Mouse (Mus musculus): ENCODE data around the gene Tenm4. TPM values are rescaled to one million over a fixed set of nuclear protein-coding genes. Genes with fewer than 3 reads are reported as not detected.

Gene Tenm4
- polyA plus RNA-seq, 1 experiment from 2014 or later = 31.3 TPM

DNA sequence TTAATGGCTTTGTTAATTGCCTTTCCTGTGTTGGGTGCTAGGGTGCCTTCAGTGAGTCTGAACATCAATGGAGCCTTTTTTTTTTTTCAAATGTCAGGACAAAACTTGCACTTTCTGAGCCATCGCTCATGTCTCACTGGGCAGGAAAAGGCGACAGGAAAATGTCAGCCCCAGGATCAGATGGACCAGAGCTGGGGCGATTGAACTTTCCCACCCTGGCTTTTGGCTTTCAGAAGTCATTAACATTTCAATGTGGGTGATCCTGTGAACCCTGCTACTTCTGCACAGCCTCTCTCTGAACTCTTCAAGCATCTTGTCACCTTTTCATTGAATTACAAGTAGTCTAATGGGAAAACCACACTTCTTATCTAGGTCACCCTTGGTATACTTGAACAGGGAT is 551.8 kb downstream of the Tenm4 start:
- H3K27ac ChIP-seq (replicated peaks; ENCODE audit: low read depth, low read length) = no peak overlapping the region
- H3K36me3 ChIP-seq (ENCODE audit: control insufficient read depth, insufficient read depth, low read length) = no peaks in the 10 kb centered on the region
- DNase-seq (ENCODE audit: low spot score) (no peak), ATAC-seq (ENCODE audit: low read depth) (no peak)
- H3K4me3 ChIP-seq (ENCODE audit: low read depth, low read length) = no peak overlapping the region
- no peaks in the 10 kb centered on the region for H3K9me3 ChIP-seq (ENCODE audit: control insufficient read depth, low read length)
- no peak overlapping the region for H3K9ac ChIP-seq (ENCODE audit: low read depth, low read length)
- H3K4me2 ChIP-seq (ENCODE audit: low read depth, low read length) = no peak overlapping the region
- H3K27me3 ChIP-seq (replicated peaks; ENCODE audit: control insufficient read depth, insufficient read depth, low read length) = no peaks in the 10 kb centered on the region
- 0 out of 2 replicates have a peak, but pooled peaks cover 4% of the 10 kb centered on the region for H3K4me1 ChIP-seq (ENCODE audit: control insufficient read depth, insufficient read depth, low read length)
- WGBS = 52% methylated on average over 3 of the region's 3 CpGs

DNA sequence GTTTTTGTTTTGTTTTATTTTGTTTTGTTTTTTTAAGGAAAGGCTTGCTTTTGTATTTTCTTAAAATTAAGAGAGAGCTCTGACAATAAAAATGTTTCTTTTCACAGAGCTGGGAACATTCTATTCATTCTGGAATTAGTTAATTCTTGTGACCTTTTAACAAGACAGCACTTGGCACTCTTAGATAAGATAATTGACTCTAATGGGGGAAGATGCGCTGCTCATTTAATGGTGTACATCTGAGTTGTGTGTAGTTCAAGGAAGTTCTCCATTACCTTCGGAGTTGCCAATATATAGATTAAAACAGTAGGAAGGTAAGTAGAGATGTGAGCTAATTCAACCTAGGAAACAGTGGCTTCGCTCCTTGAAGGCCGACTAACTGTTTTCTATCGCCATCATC is 554.6 kb downstream of the Tenm4 start:
- no peak overlapping the region for H3K9ac ChIP-seq (ENCODE audit: low read depth, low read length)
- no peaks in the 10 kb centered on the region for H3K4me1 ChIP-seq (ENCODE audit: control insufficient read depth, insufficient read depth, low read length)
- WGBS = 94% methylated on average over 5 of the region's 5 CpGs
- H3K27me3 ChIP-seq (replicated peaks; ENCODE audit: control insufficient read depth, insufficient read depth, low read length) = no peaks in the 10 kb centered on the region
- H3K9me3 ChIP-seq (ENCODE audit: control insufficient read depth, low read length) = no peaks in the 10 kb centered on the region
- no peak overlapping the region for H3K4me3 ChIP-seq (ENCODE audit: low read depth, low read length)
- peaks cover 6% of the 10 kb centered on the region; the same call in 1 of the 2 replicates for H3K36me3 ChIP-seq (ENCODE audit: control insufficient read depth, insufficient read depth, low read length)
- DNase-seq (ENCODE audit: low spot score) = no peak
- no peak for ATAC-seq (ENCODE audit: low read depth)
- no peak overlapping the region for H3K27ac ChIP-seq (replicated peaks; ENCODE audit: low read depth, low read length)
- no peak overlapping the region for H3K4me2 ChIP-seq (ENCODE audit: low read depth, low read length)

DNA sequence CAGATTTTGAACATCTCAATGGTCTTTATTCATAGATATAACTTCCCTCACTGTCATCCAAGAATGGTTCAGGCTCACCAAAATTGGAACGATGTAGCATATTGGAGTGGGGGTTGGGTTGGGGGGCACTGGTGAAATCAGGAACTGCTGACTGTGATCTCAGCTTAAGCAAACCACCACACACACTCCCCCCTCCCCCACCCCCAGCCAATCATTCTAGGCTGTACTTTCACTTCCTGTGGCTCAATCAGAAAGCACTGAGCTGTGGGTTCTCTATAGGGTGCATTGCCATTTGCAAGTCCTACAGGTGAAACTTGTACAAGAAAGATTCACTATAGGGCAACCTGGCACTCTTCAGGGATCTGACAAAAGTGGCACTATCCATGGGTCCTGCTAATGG is 559.3 kb downstream of the Tenm4 start:
- H3K4me1 ChIP-seq (ENCODE audit: control insufficient read depth, insufficient read depth, low read length) = peaks cover 15% of the 10 kb centered on the region

DNA sequence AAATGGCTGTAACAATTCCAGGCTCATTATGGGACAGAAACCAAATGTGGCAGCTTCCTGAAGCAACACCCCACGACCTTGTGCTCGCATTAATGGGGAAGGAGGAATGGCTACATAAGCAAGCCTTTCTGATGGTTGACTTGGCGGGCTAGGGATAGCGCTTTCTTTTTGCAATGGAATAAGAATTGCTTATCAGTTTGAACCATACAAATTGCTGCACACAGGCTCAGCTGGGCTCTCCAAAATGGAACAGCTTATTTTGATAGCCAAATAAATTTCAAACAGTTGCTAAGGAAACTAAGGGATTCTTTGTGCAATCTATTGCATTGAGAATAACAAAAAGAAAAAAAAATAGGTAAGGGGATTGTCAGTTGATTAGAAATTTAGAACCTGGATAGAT is 560.9 kb downstream of the Tenm4 start:
- no peak for ATAC-seq (ENCODE audit: low read depth)
- no peak overlapping the region for H3K27ac ChIP-seq (replicated peaks; ENCODE audit: low read depth, low read length)
- H3K4me3 ChIP-seq (ENCODE audit: low read depth, low read length) = no peak overlapping the region
- 87% methylated on average over 4 of the region's 4 CpGs for WGBS
- no peak overlapping the region for H3K4me2 ChIP-seq (ENCODE audit: low read depth, low read length)
- no peak overlapping the region for H3K9ac ChIP-seq (ENCODE audit: low read depth, low read length)
- no peaks in the 10 kb centered on the region for H3K9me3 ChIP-seq (ENCODE audit: control insufficient read depth, low read length)
- peaks cover 15% of the 10 kb centered on the region for H3K4me1 ChIP-seq (ENCODE audit: control insufficient read depth, insufficient read depth, low read length)
- H3K27me3 ChIP-seq (replicated peaks; ENCODE audit: control insufficient read depth, insufficient read depth, low read length) = no peaks in the 10 kb centered on the region
- DNase-seq (ENCODE audit: low spot score) = no peak
- peaks cover 7% of the 10 kb centered on the region; the same call in 1 of the 2 replicates for H3K36me3 ChIP-seq (ENCODE audit: control insufficient read depth, insufficient read depth, low read length)

More for the DNA sequence above, 559.3 kb downstream of the Tenm4 start:
- H3K4me3 ChIP-seq (ENCODE audit: low read depth, low read length) = no peak overlapping the region
- DNase-seq (ENCODE audit: low spot score) = no peak
- no peaks in the 10 kb centered on the region for H3K27me3 ChIP-seq (replicated peaks; ENCODE audit: control insufficient read depth, insufficient read depth, low read length)
- H3K9ac ChIP-seq (ENCODE audit: low read depth, low read length) = no peak overlapping the region
- peaks cover 6% of the 10 kb centered on the region; the same call in 1 of the 2 replicates for H3K36me3 ChIP-seq (ENCODE audit: control insufficient read depth, insufficient read depth, low read length)
- H3K27ac ChIP-seq (replicated peaks; ENCODE audit: low read depth, low read length) = no peak overlapping the region
- no peak overlapping the region for H3K4me2 ChIP-seq (ENCODE audit: low read depth, low read length)
- 70% methylated on average over 1 of the region's 1 CpGs for WGBS
- no peaks in the 10 kb centered on the region for H3K9me3 ChIP-seq (ENCODE audit: control insufficient read depth, low read length)
- ATAC-seq (ENCODE audit: low read depth) = no peak

DNA sequence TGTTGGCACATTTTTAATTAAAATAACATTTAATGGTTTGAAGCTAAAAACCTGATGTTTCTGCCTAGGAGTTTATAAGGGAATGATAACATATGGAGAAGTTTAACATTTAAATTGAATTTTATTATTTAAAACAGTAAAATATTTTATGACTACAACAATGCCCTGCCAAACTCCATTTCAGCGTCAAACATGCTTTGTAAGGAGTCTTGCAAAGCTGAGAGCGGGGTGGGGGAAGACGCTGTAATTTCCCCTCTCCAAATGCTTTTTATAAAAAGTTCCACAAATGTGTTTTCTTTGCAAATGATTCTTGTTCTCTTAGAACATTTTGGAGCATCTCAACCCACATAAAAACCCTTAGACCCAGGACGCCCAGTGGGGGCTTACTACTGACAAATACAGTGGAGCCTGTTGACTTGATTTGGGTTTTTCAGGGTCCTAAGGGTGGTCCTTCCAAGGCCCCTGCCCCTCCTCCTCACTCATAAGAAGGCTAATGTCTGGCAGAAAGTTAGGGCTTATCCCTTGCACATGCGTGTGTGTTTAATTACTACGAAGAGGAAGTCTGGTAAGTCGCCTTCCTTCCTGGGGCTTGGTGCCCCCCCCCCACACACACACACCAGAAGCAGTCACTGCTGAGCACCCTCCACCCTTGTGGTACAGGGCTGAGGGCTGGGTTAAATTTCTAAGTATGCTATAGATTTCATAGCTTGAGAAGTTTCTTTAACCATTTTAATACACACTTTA is 563.4 kb downstream of the Tenm4 start:
- Histone ChIP-seq H3K9ac (ENCODE audit: low read depth, low read length) (no peak overlapping the region), H3K27me3 (replicated peaks; ENCODE audit: control insufficient read depth, insufficient read depth, low read length) (no peaks in the 10 kb centered on the region), H3K9me3 (ENCODE audit: control insufficient read depth, low read length) (no peaks in the 10 kb centered on the region), H3K36me3 (ENCODE audit: control insufficient read depth, insufficient read depth, low read length) (peaks cover 13% of the 10 kb centered on the region), H3K27ac (replicated peaks; ENCODE audit: low read depth, low read length) (peak overlapping the region; percentile 35), H3K4me1 (ENCODE audit: control insufficient read depth, insufficient read depth, low read length) (peaks cover 15% of the 10 kb centered on the region), H3K4me3 (ENCODE audit: low read depth, low read length) (no peak overlapping the region), H3K4me2 (ENCODE audit: low read depth, low read length) (no peak overlapping the region)
- ATAC-seq (ENCODE audit: low read depth) = peak; percentile 41; the same call in 1 of the 2 replicates
- DNase-seq (ENCODE audit: low spot score) = peak; percentile 77
- 35% methylated on average over 7 of the region's 7 CpGs for WGBS

DNA sequence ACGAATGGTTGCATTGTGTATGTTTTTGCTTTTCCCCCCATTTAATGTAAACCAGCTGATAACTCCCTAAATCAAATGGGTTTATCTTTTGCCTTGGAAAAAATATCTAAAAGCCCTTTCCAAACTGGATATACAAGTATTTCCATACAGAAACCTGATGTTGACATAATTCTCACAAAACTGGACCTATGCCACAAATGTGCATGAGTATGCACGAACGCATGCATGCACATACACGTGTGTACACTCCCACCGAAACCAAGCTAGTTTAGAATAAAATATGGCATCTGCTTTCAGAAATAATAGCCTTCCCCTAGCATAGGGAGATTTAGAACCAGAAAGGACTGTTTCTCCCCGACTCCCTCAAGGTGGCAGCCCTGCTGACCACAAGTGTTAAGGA is 569.6 kb downstream of the Tenm4 start:
- no peak overlapping the region for H3K4me2 ChIP-seq (ENCODE audit: low read depth, low read length)
- no peaks in the 10 kb centered on the region for H3K9me3 ChIP-seq (ENCODE audit: control insufficient read depth, low read length)
- H3K27me3 ChIP-seq (replicated peaks; ENCODE audit: control insufficient read depth, insufficient read depth, low read length) = no peaks in the 10 kb centered on the region
- 38% methylated on average over 6 of the region's 6 CpGs for WGBS
- H3K27ac ChIP-seq (replicated peaks; ENCODE audit: low read depth, low read length) = peak overlapping the region; percentile 17
- DNase-seq (ENCODE audit: low spot score) (peak; percentile 84), ATAC-seq (ENCODE audit: low read depth) (no peak; the same call in 1 of the 2 replicates)
- H3K36me3 ChIP-seq (ENCODE audit: control insufficient read depth, insufficient read depth, low read length) = peaks cover 11% of the 10 kb centered on the region
- H3K9ac ChIP-seq (ENCODE audit: low read depth, low read length) = no peak overlapping the region
- H3K4me1 ChIP-seq (ENCODE audit: control insufficient read depth, insufficient read depth, low read length) = peaks cover 31% of the 10 kb centered on the region
- no peak overlapping the region for H3K4me3 ChIP-seq (ENCODE audit: low read depth, low read length)

DNA sequence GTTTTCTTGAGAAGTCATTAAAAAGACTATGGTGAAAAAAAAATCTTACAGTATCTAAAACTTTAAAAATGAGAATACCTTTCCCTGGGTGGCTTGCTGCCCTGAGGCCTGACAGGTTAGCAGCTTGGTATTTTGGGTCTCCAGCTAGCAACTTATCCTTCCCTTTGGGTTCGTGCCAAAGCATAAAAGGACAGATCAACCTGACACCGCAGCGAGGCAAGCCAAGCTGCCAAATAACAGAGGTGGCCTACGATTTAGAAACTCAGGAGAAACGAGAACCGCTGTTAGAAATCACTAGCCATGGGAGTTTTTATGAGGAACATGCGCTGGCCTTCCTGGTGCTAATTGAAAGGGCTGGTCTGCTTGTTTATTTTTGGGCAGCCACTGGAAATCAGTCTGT is 571.2 kb downstream of the Tenm4 start:
- H3K9me3 ChIP-seq (ENCODE audit: control insufficient read depth, low read length) = no peaks in the 10 kb centered on the region
- H3K4me1 ChIP-seq (ENCODE audit: control insufficient read depth, insufficient read depth, low read length) = peaks cover 44% of the 10 kb centered on the region
- DNase-seq (ENCODE audit: low spot score) (peak; percentile 85), ATAC-seq (ENCODE audit: low read depth) (no peak)
- no peak overlapping the region for H3K9ac ChIP-seq (ENCODE audit: low read depth, low read length)
- no peak overlapping the region for H3K4me2 ChIP-seq (ENCODE audit: low read depth, low read length)
- H3K36me3 ChIP-seq (ENCODE audit: control insufficient read depth, insufficient read depth, low read length) = peaks cover 7% of the 10 kb centered on the region
- no peaks in the 10 kb centered on the region for H3K27me3 ChIP-seq (replicated peaks; ENCODE audit: control insufficient read depth, insufficient read depth, low read length)
- H3K4me3 ChIP-seq (ENCODE audit: low read depth, low read length) = no peak overlapping the region
- 31% methylated on average over 7 of the region's 7 CpGs for WGBS
- 0 out of 2 replicates have a peak overlapping the region, but pooled peaks have one; percentile 40 for H3K27ac ChIP-seq (replicated peaks; ENCODE audit: low read depth, low read length)

DNA sequence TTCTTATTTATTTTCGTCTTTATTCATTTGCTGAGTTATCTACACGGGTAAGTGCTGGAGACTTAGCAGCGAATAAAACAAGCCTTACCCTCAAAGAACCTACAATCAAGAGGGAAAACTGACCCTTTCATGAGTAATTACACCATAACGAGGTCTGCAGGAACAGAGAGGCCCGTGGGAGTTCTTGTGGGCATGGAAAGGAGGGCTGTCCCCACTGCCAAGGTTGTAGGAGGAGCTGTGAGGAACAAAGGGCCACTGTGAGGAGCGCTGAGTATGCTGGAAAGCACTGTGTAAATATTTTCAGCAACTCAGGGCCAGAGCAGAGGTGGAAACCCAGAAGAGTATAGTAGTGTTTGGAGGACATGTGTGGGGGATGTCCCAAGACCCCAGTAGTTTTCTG is 574.9 kb downstream of the Tenm4 start:
- H3K36me3 ChIP-seq (ENCODE audit: control insufficient read depth, insufficient read depth, low read length) = no peaks in the 10 kb centered on the region
- ATAC-seq (ENCODE audit: low read depth) (peak; percentile 88), DNase-seq (ENCODE audit: low spot score) (peak; percentile 89)
- H3K9me3 ChIP-seq (ENCODE audit: control insufficient read depth, low read length) = no peaks in the 10 kb centered on the region
- H3K4me1 ChIP-seq (ENCODE audit: control insufficient read depth, insufficient read depth, low read length) = peaks cover 52% of the 10 kb centered on the region
- H3K27me3 ChIP-seq (replicated peaks; ENCODE audit: control insufficient read depth, insufficient read depth, low read length) = no peaks in the 10 kb centered on the region
- no peak overlapping the region; the same call in 1 of the 2 replicates for H3K4me2 ChIP-seq (ENCODE audit: low read depth, low read length)
- H3K27ac ChIP-seq (replicated peaks; ENCODE audit: low read depth, low read length) = peak overlapping the region; percentile 54
- WGBS = 24% methylated on average over 6 of the region's 6 CpGs
- no peak overlapping the region for H3K4me3 ChIP-seq (ENCODE audit: low read depth, low read length)
- no peak overlapping the region for H3K9ac ChIP-seq (ENCODE audit: low read depth, low read length)

DNA sequence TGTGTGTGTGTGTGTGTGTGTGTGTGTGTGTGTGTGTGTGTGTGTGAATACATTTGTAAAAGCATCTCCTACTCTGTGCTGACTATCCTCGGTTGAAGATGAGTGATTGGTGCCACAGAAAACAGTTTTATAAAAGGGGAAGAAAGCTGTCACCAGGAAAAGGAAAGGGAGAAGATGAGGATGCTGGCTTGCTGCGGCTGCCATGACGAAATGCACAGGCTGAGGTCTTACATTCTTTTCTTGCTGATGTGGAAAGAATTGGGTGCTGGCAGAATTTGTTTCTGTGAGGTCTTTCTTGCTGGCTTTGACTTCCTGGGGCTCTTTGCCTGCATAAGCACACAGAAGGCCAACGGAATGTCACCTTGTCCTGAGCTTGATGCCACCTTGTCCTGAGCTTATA is 575.7 kb downstream of the Tenm4 start:
- Histone ChIP-seq H3K27ac (replicated peaks; ENCODE audit: low read depth, low read length) (no peak overlapping the region; the same call in 1 of the 2 replicates), H3K9me3 (ENCODE audit: control insufficient read depth, low read length) (no peaks in the 10 kb centered on the region), H3K4me1 (ENCODE audit: control insufficient read depth, insufficient read depth, low read length) (peaks cover 48% of the 10 kb centered on the region), H3K4me3 (ENCODE audit: low read depth, low read length) (no peak overlapping the region), H3K9ac (ENCODE audit: low read depth, low read length) (no peak overlapping the region), H3K36me3 (ENCODE audit: control insufficient read depth, insufficient read depth, low read length) (no peaks in the 10 kb centered on the region), H3K4me2 (ENCODE audit: low read depth, low read length) (no peak overlapping the region), H3K27me3 (replicated peaks; ENCODE audit: control insufficient read depth, insufficient read depth, low read length) (no peaks in the 10 kb centered on the region)
- ATAC-seq (ENCODE audit: low read depth) (no peak), DNase-seq (ENCODE audit: low spot score) (no peak)
- 70% methylated on average over 4 of the region's 4 CpGs for WGBS
